Mouse (Mus musculus) neutrophil, adult 5-6 weeks (primary cell): ENCODE measurements around the gene Ece1. TPM values are rescaled to one million over a fixed set of nuclear protein-coding genes. Genes with fewer than 3 reads are reported as not detected.
"Not testable (repeated sequence)": the region's sequence is repeated elsewhere in the genome, so short reads cannot be mapped to it uniquely, and the experiment has no call there.

ENCODE experiments used
- ATAC-seq: fragments of 151-379, 151-347 bp; 2 replicates; pipeline ENCODE4 v1.8.0; 2017; ENCODE audit warnings: mild to moderate bottlenecking, moderate TSS enrichment; ENCODE audit not compliant: insufficient number of reproducible peaks, poor library complexity, low FRiP score, severe bottlenecking; ENCODE audit errors: extremely low read depth
- total RNA-seq: library from RNA; stranded (forward); fragments of 200-1000 nt; gene quantifications from 2 replicates; pipeline ENCODE4 v1.2.3, GENCODE M21; 2017

Gene Ece1
- total RNA-seq, 1 experiment from 2014 or later: 5.7 TPM

DNA sequence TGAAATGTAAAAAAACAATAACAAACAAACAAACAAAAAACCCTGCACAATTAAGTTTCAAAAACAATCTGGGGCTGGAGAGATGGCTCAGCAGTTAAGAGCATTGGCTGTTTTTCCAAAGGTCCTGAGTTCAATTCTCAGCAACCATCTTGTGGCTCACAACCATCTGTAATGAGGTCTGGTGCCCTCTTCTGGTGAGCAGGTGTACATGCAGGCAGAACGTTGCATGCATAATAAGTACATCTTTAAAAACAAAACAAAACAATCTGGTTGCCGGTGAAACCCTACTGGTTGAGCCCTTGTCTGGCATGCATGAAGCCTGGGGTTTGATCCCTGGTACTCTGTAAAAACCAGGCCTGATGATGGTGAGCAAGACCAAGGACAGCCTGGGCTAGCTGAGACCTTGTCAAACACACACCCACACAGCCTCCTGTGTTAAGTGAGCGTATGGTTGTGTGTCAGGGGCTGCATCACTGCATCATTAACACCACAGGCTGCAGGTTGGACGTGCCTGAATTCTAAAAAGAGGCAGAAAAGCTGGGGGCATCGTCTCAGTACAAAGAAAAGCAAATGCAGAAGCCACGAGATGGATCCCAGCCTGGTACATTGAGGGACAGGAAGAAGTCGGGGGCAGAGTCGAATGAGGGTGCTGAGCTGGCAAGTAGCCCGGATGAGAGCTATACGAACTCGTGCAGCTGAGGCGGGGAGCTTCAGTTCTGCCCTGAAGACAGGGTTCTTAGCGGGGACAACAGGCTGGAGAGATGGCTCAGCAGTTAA is 98.0 kb downstream of the Ece1 start:
- ATAC-seq: no peak

DNA sequence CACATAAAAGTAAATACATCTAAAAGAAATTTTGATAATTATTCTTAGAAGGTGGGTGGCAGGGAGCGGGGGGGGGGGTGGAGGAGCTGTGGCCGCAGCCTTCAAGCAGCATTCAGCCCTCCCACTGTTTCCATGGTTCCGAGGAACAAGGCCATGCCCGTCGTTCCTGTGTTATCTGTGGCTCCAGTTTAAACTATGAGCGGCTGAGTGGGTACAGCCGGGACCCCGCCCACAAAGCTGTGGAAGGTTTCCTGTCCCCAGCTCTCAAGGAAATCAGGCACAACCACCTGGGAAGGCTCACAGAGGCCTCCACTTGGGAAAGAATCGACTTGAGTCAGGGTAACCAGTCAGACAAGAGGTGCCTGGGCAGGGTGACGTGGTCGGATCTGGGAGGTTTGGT is 98.7 kb downstream of the Ece1 start:
- ATAC-seq: no peak

DNA sequence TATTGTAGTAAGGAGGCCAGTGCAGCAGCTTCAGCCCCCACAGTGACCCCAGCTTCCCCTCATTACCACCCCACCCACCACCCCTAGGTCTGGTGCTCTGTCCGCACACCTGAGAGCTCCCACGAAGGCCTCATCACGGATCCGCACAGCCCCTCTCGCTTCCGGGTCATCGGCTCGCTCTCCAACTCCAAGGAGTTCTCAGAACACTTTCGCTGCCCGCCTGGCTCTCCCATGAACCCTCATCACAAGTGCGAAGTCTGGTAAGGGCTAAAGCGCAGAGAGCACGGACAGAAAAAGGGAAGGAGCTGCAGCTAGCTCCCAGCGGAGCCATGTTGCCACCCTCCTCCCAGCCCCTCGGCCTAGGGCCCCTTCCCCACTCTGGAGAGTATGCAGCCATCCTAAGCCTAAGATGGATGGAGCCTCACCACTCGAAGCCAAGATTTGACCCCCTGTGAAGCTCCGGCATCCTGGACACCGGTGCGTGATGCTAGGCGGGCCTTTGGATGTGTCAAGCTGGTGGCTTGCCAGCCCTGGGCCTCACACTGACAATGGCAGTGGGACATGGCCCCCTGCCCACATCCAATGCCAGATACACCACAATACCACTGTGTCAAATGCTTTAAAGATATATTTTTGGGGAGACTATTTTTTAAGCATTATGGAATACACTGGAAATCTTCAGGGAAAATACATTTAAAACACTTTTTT is 100.8 kb downstream of the Ece1 start:
- no peak for ATAC-seq

GRCm38 (mm10) chr4:137963431-137963830 is 101.4 kb downstream of the Ece1 start:
- ATAC-seq: no peak

DNA sequence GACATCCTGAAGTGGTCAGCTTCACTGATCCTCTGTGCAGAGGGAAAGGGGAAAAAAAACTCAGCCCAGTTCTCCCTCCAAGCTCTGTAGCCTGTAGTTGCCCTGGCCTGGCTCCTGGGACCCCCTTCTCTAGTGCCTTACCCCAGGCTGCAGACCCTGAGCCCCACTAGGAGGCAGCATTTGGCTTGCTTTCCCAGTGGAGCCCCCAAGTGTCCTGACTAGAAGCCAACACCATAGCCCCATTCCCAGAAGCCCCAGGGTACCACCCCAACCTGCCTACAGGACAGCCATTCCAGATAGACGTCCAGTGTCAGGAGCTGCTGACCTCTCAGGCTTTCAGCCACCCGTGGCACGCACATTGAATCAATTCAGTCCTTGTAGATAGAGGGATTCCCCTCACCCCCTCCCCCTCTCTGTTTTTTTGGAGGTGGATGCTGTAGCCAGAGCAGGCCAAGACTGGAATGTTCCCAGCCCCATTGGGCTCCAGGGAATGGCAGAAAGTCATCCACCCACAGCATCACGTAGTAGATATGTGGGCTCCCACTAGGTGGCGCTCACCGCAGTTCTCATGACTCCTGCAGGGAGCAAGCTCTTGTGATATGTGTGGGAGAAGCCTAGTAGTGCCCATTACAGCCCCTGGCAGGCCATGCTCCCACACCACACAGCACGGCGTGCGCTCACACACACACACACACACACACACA is 102.0 kb downstream of the Ece1 start:
- no peak for ATAC-seq

GRCm38 (mm10) chr4:137964585-137964930 is 102.5 kb downstream of the Ece1 start:
- no peak for ATAC-seq

GRCm38 (mm10) chr4:137968203-137968602 is 106.2 kb downstream of the Ece1 start:
- peak; percentile 90 for ATAC-seq

- ATAC-seq: not testable (repeated sequence)
Observed at GRCm38 (mm10) chr4:137970623-137971199, 108.7 kb downstream of the Ece1 start.

DNA sequence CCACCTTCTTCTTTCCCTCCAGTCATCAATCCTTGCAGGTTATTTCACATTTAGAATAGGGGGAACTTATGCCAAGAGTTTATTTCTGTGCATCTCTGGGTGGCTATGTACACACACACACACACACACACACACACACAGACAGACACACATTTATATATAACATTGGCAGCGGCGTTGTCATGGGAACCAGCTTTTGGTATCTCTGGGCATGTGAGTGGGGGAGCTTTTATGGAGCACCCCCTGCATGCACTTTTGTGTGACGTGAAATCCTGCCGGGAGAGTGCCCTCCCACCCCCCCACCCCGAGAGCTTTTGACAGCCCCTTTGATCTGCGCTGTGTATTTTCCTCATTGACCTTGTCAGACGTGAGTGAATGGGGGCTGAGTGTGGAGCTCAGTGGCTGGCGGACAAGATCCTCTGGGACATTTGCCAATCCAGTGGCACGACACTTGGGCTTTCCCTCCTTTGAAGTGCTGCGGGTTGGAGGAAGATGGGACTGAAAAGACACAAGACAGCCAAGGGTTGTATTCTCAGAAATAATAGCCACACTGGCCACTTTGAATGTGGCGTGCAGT is 112.9 kb downstream of the Ece1 start:
- not testable (repeated sequence) for ATAC-seq

DNA sequence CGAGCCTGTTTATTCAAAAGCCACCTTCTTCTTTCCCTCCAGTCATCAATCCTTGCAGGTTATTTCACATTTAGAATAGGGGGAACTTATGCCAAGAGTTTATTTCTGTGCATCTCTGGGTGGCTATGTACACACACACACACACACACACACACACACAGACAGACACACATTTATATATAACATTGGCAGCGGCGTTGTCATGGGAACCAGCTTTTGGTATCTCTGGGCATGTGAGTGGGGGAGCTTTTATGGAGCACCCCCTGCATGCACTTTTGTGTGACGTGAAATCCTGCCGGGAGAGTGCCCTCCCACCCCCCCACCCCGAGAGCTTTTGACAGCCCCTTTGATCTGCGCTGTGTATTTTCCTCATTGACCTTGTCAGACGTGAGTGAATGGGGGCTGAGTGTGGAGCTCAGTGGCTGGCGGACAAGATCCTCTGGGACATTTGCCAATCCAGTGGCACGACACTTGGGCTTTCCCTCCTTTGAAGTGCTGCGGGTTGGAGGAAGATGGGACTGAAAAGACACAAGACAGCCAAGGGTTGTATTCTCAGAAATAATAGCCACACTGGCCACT is 117.1 kb downstream of the Ece1 start:
- not testable (repeated sequence) for ATAC-seq

DNA sequence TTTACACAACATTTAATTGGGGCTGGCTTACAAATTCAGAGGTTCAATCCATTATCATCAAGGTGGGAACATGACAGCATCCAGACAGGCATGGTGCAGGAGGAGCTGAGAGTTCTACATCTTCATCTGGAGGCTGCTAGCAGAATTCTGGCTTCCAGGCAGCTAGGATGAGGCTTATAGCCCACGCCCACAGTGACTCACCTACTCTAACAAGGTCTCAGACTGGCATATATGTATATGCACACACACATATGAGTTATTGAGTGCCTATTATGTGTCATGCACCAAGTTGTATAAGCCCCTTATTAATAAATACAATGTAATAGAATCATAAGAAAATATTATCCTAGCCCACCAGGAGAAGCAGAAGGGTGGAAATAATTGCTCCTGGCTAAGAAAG is 120.8 kb downstream of the Ece1 start:
- ATAC-seq: no peak

DNA sequence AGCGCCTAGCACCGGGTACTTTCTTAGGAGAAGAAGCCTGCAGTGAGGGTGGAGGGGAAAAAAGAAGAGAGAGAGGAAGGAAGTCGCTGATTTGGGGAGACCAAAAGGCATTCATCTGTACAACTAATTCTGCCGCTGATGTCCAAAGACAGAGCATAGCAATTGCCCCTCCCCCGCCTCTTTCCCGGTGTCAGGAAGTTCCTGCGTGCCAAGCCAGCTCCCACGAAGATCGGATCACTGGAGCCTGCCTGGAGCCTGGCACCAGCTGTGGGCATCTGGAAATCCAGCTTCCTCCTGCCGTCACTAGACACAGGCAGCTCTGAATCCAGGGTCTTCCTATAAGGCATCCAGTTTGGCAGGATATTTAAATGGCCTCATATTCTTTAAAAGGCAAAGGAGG is 122.2 kb downstream of the Ece1 start:
- ATAC-seq: no peak

- no peak for ATAC-seq
Observed at GRCm38 (mm10) chr4:137984746-137985145, 122.7 kb downstream of the Ece1 start.

- ATAC-seq: no peak
Observed at GRCm38 (mm10) chr4:137989426-137989825, 127.4 kb downstream of the Ece1 start.

- ATAC-seq: no peak
Observed at GRCm38 (mm10) chr4:137990433-137990832, 128.4 kb downstream of the Ece1 start.

DNA sequence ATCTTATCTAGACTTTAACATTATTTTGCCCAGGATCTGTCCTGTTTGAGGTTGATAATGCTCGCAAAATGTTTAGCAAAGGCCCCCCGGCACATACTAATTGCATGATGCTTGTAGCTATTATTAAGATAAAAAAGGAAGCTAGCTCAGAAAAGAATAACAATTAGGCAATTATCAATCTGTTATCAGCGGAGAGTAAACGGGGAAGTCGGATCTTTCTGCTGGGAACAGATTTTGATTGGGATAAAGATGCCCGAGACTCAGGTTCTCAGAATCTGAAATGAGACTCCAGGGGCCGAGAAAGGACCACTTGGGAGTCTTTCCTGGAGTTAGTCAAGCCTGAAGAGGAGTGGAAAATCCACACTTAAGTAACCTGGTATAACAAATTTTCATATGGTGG is 129.2 kb downstream of the Ece1 start:
- no peak for ATAC-seq

GRCm38 (mm10) chr4:137992890-137993289 is 130.9 kb downstream of the Ece1 start, which contains the start of gene Eif4g3:
Gene Eif4g3 (plus strand): TSS chr4:137993022.
- peak; percentile 33 for ATAC-seq

- peak; percentile 89 for ATAC-seq
Observed at GRCm38 (mm10) chr4:137993291-137993758, 131.3 kb downstream of the Ece1 start.
